Mouse (Mus musculus) retina, adult 2 months (tissue): ENCODE data around the gene Flvcr1.
A peak's percentile ranks its signal among the peaks of the same experiment; 100 is the strongest.

Source experiments
- DNase-seq: peaks from one replicate; pipeline ENCODE4 v3.0.0-alpha.2; 2012; ENCODE audit warnings: low read depth, low spot score

Flvcr1 gene

GRCm38 (mm10) chr1:191026021-191026713, at the start of gene Flvcr1:
Gene Flvcr1 (minus strand): TSS chr1:191026158.
- peak; percentile 96 for DNase-seq

- peak; percentile 52 for DNase-seq
These were observed 49.4 kb upstream of the Flvcr1 start for GRCm38 (mm10) chr1:191075199-191075883.

- DNase-seq, result no peak
These were observed 47.5 kb upstream of the Flvcr1 start for GRCm38 (mm10) chr1:191073486-191073885.

DNA sequence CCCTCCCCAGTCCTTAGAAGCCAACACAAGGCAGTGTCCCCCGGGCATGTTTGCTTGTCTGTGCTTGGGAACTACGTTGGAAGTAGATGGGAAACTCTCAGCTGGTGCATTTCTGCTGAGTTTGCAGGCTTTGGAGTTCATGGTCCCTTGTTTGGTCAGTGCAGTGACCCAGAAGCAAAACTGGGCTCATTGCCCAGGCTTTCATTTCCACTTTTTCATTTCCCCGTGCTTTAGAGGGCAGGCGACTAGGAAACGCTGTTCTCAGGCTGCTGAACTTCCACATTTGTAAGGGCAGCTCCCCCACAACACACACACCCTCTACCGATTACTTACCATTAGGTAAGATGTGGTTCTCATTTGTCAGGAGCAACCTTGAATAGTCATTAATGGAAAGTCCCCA, 47.0 kb upstream of the Flvcr1 start:
- no peak for DNase-seq

DNA sequence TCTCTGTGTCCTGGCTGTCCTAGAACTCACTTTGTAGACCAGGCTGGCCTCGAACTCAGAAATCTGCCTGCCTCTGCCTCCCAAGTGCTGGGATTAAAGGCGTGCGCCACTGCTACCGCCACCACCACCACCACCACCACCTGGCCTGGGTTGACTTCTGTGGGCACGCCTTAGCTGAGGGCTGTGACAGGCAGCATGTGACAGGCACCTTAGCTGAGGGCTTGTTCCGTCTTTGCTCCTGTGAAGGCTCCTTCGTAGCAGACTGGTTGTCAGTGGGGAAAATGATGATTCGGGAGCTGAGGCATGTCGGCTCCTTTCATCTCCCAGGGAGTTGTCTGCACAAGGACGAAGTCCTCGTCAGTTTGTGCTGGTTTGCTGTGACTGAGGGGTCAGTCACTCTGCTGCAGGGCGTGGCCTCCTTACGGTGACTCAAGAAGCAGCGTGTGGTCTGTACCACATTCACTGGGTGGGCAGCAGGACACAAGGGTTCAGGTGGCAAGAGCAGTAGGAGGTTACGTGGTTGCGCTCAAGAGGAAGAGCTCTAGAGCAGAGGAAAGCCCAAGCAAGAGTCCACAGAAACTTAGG, 46.5 kb upstream of the Flvcr1 start:
- no peak for DNase-seq

DNA sequence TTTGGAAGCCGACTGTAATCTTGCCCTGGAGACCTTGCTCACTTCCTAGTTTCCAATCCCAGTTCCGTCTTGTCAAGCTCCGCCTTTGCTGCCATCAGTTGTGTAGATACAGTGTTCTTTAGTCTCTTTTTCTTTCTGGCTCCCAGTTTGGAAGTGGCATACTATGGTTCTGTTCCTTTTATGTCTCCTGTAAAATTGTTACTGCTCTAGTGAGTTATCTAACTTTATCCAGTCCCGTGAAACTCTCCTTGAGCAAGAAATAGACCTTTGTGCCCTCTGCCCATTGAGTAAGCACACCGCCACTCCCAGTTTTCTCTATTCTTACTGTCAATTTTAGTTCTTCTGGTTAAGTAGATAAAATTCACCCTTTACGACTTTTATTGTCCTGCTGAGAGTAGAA, 45.7 kb upstream of the Flvcr1 start:
- no peak for DNase-seq

- no peak for DNase-seq
These were observed 44.3 kb upstream of the Flvcr1 start for GRCm38 (mm10) chr1:191070259-191070658.

DNA sequence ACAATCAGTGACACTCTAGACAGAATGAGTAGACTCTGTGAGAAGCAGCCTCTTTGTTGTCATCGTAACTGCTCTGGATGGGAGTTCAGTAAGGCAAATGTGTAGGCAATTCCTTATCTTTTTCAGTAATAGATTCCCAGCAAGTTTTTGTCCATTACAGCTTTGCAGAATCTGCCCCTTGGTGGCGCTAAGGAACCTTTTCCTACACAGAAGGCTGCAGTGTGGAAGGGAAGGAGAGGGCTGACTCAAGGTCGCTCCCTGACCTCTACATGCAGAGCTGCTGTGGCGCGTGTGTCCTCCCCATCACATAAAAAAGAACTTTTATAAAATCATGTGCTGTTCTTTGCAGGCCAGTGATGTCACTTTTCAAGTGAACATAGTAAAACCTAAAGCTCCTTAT, 42.4 kb upstream of the Flvcr1 start:
- DNase-seq, result no peak

- DNase-seq, result no peak
These were observed 39.2 kb upstream of the Flvcr1 start for GRCm38 (mm10) chr1:191065188-191065587.

DNA sequence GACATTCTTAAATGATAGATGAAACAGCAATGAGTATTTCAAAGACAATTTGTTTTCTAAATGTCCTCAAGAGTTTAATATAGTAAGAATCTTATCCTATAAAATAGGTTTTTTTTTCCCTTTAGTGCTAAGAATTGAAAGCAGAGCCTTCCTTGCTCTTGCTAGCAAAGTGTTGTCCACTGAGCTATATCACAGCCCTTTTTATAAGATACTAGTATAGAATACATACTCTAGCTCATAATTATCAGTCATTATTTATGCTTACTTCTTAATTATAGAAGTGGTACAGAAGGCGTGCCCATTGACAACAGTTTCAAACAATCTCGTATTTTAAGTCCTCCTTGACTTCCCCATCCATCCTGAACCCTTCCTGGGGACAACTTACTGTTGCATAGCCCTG, 38.6 kb upstream of the Flvcr1 start:
- DNase-seq, result no peak

- DNase-seq, result no peak
These were observed 37.7 kb upstream of the Flvcr1 start for GRCm38 (mm10) chr1:191063700-191064099.

GRCm38 (mm10) chr1:191062781-191063485, 37.0 kb upstream of the Flvcr1 start, which contains the start of the genes Tatdn3 and Nsl1:
Gene Tatdn3 (minus strand): TSS chr1:191062932.
Gene Nsl1 (plus strand): TSS chr1:191063012.
- peak; percentile 80 for DNase-seq

GRCm38 (mm10) chr1:191062241-191062780, 36.4 kb upstream of the Flvcr1 start:
- no peak for DNase-seq

GRCm38 (mm10) chr1:191057461-191057860, 31.5 kb upstream of the Flvcr1 start:
- DNase-seq, result no peak

- DNase-seq, result no peak
These were observed 29.5 kb upstream of the Flvcr1 start for GRCm38 (mm10) chr1:191055533-191055873.

- no peak for DNase-seq
These were observed 29.0 kb upstream of the Flvcr1 start for GRCm38 (mm10) chr1:191054870-191055532.

DNA sequence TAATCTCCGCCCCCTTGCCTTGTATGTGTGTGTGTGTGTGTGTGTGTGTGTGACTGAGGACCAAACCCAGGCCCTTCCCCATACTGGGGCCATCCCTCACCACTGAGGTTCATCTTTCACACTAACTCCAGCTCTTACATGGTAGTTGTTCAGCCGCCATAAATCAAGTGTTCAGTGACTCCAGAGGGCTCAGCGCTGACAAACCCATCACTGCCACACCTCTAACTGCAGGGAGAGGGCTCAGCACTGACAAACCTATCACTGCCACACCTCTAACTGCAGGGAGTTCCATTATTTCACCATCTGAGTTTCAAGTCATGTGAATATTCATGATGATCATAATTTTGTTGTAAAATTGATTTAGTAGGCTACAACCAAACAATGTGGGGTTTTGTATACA, 27.6 kb upstream of the Flvcr1 start:
- no peak for DNase-seq

DNA sequence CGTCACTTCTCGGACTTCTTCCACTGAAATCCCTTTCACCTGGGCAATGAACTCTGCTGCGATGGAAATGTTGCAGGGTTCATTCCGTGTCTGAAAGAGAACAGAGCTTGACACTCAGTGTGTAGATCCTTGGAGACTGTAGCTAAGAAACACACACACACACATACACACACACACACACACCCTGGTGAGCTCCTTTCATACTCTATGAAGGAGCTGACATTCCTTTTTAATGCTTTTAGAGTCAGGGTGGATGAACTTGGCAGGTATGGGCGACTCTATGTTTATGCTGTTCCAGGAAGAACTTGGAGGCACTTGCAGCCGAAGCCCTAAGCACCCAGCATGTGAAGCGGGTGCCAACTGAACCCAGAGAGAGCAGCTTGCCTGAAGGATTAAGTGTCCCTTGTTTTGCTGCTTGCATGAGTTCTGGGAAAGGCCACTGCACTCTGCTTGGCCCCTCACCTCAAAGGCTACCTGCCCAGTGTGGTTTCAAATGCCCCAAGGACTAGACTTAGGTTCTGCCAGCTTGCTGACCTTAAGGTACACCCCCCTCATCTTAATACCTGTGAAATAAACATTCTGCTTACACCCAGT, 20.4 kb upstream of the Flvcr1 start:
- DNase-seq, result no peak

GRCm38 (mm10) chr1:191045264-191045663, 19.3 kb upstream of the Flvcr1 start:
- no peak for DNase-seq

DNA sequence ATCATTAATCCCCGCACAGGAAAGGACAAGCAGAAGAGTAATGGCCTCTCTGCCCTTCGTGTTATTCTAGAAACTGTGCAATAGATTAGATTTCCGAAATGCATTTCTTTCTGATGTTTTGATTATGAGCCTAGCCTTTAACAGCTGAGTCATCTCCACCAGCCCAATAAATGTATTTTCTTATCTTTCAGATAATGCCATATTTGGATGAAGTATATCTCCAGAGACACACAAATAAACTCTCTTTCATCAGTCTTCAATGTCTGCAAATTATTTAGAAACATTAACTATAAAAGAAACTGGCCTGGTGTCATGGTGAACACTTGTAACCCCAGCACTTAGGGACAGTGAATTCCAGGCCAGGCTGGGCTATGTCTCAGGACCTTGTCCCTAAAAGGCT, 16.7 kb upstream of the Flvcr1 start:
- no peak for DNase-seq

DNA sequence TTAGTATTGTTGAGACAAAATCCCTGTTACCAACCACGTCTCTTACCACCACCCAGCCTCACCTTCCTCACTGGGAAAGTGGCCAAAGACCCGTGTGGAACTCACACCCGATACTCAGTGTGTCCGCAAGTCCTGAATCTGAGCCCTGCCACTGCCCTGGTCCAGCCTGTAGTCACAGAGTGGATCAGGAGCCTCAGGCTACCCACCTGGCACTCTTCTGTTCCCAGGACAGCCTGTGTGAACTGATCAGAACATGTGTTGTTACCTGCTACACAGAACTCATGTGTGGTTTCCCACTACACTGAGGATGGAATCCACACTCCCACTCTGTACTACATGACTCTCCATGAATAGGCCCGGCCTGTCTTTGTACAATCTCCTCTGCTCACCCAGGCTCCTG, 16.1 kb upstream of the Flvcr1 start:
- no peak for DNase-seq
